Mouse (Mus musculus): ENCODE data around the gene Eif4g3.

Eif4g3 gene

DNA sequence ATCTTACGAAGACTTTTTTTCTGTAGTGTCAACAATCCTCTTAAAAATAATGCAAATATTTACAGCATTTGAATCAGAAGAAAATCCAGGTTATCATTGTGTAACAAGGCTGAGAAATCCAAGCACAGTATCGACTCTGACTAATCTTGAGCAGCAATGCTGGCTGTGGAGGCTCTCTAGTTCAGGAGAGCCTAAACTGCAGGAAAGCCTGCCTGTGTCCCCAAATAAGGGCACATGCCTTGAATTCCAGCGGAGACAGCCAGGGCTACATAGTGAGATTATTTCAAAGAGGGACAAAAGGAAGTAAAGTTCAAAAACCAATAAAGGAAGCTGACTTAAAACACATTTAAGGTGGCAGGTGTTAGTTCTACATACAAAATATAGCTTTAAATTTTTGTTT lies 168.7 kb downstream of the Eif4g3 start:
- DNase-seq (ENCODE audit: low spot score in 2 of 2): no peak

DNA sequence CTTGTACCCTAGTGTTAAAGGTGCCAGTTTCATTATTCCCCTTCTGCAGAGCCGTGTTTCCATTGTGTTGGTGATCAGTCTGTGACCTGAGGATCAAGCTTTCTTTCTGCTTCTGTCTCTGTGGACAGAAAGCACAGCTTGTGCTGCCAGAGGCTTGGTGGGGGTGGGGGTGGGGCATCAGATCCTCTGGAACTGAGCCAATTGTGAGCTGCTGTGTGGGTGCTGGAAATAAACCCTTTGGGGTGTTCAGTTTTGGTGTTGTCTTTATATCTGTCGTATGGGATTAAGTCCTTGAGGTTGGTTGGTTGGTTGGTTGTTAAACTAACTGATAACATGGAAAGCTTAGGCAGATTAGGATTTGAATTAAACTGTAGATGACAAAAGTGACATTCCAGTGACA lies 171.0 kb downstream of the Eif4g3 start:
- no peak for DNase-seq (ENCODE audit: low spot score in 2 of 2)

DNA sequence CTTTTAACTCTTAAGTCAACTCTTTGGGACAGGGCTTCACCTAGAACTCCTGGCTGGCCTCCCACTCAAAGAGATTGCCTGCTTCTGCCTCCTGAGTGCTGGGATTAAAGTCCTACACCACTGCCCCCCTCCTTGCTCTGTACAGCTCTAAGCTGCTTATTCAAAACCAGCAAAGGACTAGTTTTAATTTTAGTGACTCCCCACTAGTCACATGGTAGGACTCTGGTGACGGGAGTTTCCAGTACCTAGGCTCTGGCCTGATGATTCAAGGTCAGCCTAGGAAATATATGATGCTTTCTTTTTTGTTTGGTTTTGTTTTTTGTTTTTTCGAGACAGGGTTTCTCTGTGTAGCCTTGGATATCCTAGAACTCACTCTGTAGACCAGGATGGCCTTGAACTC lies 172.0 kb downstream of the Eif4g3 start:
- no peak for DNase-seq (ENCODE audit: low spot score in 2 of 2)

DNA sequence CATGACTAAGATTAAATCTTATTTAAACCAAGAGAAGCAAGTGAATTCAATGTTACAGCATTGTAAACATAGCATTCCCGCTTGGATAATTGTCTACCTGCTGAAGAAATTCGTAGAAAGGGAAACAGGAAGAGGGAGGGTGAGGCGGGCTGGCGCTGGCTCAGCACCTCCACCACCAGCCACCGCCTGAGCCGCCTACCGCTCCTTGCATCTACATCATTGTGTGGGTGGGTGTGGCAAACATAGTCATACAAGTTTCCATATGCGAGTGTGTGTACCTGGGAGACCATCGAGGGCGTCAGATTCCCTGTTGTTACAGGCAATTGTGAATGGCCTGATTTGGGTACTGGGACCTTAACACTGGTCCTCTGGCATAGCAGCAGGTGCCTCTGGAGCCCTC lies 173.7 kb downstream of the Eif4g3 start:
- DNase-seq (ENCODE audit: low spot score in 2 of 2): no peak

- no peak for DNase-seq (ENCODE audit: low spot score in 2 of 2)
These were observed 175.3 kb downstream of the Eif4g3 start for GRCm38 (mm10) chr4:138168162-138168561.

GRCm38 (mm10) chr4:138169420-138169819 lies 176.6 kb downstream of the Eif4g3 start:
- no peak for DNase-seq (ENCODE audit: low spot score in 2 of 2)

DNA sequence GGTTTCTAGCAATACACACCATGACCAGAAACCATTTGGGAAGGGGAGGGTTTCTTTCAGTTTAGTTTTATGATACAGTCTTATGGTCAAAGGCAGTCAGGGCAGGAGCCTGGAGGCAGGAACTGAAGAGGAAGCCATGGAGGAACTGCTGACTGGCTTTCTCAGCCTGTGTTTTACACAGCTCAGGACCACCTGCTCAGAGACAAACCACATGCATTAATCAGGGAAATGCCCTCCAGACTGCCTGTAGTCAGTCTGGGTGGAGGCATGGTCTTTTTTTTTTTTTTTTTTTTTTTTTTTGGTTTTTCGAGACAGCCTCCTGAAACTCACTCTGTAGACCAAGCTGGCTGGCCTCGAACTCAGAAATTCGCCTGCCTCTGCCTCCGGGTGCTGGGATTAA lies 179.9 kb downstream of the Eif4g3 start:
- DNase-seq (ENCODE audit: low spot score in 2 of 2): no peak

DNA sequence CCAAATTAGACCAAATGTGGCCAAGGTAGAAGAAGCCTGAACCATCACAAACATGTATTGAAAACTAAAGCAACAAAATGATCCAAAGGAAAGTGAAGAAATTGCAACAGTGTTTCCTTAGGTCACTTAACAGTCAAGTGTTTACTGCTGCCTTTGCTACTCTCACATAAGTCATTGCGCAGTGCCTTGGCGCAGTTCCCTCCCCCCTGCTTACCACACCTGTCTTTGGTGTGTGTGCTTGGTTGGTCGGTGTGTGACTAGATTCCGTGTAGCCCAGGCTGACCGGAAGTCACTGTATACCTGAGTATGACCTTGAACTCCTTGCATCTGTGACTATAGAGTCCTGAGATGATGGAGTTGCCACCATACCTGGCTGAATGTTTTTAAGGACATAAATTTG lies 186.6 kb downstream of the Eif4g3 start:
- DNase-seq (ENCODE audit: low spot score in 2 of 2): no peak

GRCm38 (mm10) chr4:138180719-138181118 lies 187.9 kb downstream of the Eif4g3 start:
- no peak for DNase-seq (ENCODE audit: low spot score in 2 of 2)

- DNase-seq (ENCODE audit: low spot score in 2 of 2): no peak
These were observed 191.2 kb downstream of the Eif4g3 start for GRCm38 (mm10) chr4:138184056-138184455.

GRCm38 (mm10) chr4:138184573-138184981 lies 191.8 kb downstream of the Eif4g3 start:
- no peak for DNase-seq (ENCODE audit: low spot score in 2 of 2)

- DNase-seq (ENCODE audit: low spot score in 2 of 2): no peak
These were observed 193.1 kb downstream of the Eif4g3 start for GRCm38 (mm10) chr4:138185961-138186360.

DNA sequence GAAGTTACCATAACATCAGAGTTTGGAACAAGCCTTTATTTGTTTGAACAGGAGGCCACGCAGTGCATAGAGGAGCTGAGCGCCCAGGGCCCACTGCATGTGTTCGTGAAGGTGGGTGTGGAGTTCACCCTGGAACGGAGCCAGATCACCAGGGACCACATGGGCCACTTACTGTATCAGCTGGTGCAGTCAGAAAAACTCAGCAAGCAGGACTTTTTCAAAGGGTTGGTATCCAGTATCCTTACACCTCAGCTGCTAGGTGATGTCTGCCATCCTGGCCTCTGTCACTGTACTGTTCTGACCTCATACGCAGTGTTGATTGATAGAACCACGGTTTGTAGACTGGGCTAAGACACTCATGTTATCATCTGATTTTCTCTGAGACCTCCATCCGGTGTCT lies 195.2 kb downstream of the Eif4g3 start:
- DNase-seq (ENCODE audit: low spot score in 2 of 2): no peak

GRCm38 (mm10) chr4:138192561-138192960 lies 199.7 kb downstream of the Eif4g3 start:
- DNase-seq (ENCODE audit: low spot score in 2 of 2): no peak

GRCm38 (mm10) chr4:138200769-138201168 lies 207.9 kb downstream of the Eif4g3 start:
- no peak for DNase-seq (ENCODE audit: low spot score in 2 of 2)

GRCm38 (mm10) chr4:138201696-138202095 lies 208.9 kb downstream of the Eif4g3 start:
- DNase-seq (ENCODE audit: low spot score in 2 of 2): no peak

DNA sequence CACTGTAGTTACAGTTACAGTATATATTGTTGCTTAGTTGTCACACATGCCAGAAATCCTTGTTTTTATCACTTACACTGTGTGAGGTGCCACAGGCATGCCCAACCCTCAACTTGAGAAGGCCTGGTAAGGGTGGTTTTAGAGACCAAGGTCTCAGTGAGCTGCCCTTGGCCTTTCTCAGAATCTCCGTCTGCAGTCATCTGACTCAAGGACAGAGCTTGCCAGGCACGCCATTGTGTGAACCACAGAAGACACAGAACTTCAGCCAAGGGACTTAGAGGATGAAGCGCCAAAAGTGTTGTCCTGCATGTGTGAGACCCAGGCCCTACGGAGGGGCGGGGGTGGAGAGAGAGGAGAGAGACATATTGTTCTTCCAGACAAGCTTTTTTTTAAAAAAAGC lies 217.3 kb downstream of the Eif4g3 start:
- DNase-seq (ENCODE audit: low spot score in 2 of 2): no peak

DNA sequence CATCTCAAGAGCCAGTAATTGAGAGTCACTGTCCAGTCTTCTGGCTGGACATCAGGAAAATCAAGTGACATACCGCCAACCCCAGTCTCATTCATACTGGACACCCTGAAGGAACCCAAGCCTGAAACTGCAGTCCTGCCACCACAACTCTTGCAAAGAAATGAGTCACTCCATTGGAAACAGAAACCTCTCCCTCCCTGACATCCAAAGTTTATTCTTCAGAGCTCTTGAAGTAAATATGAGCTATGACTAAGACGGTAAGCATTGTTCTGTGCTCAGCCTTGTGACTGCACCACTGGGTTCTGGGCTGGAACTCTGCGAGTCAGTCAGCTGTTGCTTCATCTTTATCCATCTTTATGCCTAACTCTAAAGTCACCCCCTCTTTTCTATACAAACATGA lies 221.0 kb downstream of the Eif4g3 start:
- no peak for DNase-seq (ENCODE audit: low spot score in 2 of 2)

DNA sequence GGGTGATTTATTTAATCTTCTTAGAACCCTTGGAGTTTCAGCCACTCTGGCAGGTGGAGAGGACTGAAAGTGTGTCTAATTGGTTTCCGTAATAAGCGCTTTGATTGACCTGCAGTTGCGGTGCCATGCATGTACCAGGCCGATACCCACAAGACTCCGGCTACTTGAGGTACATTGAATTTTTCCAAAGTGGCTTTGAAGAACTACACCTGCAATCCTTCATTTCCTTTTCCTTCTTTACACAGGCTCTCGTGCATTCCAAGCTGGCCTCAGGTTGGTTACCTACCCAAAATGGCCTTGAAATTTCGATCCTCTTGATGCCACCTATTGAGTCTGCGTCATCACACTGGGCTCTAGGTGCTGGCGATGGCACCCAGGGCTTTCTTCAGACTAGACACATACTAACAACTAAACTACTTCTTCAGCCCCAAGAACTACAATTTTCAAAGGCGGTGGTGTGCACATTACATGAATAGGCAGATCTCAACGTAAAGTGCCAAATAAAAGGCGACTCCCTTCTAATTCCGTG lies 222.9 kb downstream of the Eif4g3 start:
- no peak for DNase-seq (ENCODE audit: low spot score in 2 of 2)

DNA sequence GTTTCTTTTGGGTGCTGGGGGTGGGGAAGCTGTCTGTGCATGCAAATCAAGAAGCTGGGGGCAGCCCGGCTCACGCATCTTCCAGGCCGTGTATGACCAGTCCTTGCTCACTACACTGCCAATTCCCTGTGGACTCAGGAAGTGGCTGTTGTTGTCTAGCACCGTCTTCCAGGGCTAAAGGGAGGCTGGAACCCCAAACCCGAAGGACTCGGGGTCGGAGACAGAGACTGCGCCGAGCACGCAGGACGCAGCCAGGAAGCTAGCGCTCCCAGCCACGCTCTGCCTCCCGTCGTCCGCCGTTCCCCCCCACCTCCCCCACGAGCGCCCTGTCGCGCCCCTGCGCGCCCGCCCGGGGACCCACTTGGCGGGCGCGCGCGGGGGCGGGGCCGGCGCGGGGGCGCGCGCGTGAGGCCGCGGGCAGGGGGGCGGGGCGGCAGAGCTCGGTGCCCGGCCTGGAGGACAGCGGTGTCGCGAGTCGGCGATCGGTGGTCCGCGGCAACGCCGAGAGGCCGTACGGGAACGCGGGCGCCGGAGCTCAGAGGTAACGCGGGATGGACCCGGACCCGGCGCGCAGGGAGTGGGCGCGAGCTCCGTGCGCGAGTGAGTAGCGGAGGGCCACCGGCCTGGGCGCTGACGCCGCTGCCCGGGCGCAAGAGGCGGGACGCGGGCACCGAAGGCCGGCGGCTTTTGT lies 223.5 kb downstream of the Eif4g3 start, which contains the start of gene Hp1bp3:
TSS of gene Hp1bp3 (plus strand) at position 97 of the 691 bp plus-strand sequence.
- peak; percentile 75 to 87 for DNase-seq (ENCODE audit: low spot score in 2 of 2)

GRCm38 (mm10) chr4:138216891-138217392 lies 224.1 kb downstream of the Eif4g3 start:
- DNase-seq (ENCODE audit: low spot score in 2 of 2): peak; percentile 98 to 99

GRCm38 (mm10) chr4:138217441-138217840 lies 224.6 kb downstream of the Eif4g3 start:
- peak in 1 of 2 experiments; percentile 47 for DNase-seq (ENCODE audit: low spot score in 2 of 2)

GRCm38 (mm10) chr4:138217951-138218685 lies 225.3 kb downstream of the Eif4g3 start:
- DNase-seq (ENCODE audit: low spot score in 2 of 2): no peak
